Mouse (Mus musculus) heart, embryonic 16.5 days (tissue): ENCODE results near the gene Dad1. TPM values are rescaled to one million over a fixed set of nuclear protein-coding genes. Genes with fewer than 3 reads are reported as not detected.
A peak's percentile ranks its signal among the peaks of the same experiment; 100 is the strongest.

Source experiments
- ATAC-seq: fragments of 200-750 bp; cut with Nextera tagmentation; replicated peaks from 2 replicates; pipeline ENCODE4 v1.8.0; 2017; ENCODE audit warnings: moderate number of reproducible peaks; ENCODE audit not compliant: insufficient read depth, low FRiP score; ENCODE audit errors: extremely low read depth
- H3K27ac ChIP-seq: fragments of 300-500 bp; sonication (generic); 2 replicates; pipeline ENCODE4 v1.5.1; 2014; ENCODE audit warnings: mild to moderate bottlenecking, low read length, control low read depth, moderate library complexity
- H3K27me3 ChIP-seq: fragments of 300-500 bp; sonication (generic); 2 replicates; pipeline ENCODE4 v1.6.1; 2014; ENCODE audit warnings: low read length, mixed read lengths; ENCODE audit not compliant: control insufficient read depth, insufficient read depth
- H3K36me3 ChIP-seq: fragments of 300-500 bp; sonication (generic); 2 replicates; pipeline ENCODE4 v1.6.1; 2014; ENCODE audit not compliant: control insufficient read depth, insufficient read depth
- H3K4me1 ChIP-seq: fragments of 300-500 bp; sonication (generic); 2 replicates; pipeline ENCODE4 v1.6.1; 2014; ENCODE audit warnings: low read length, mixed read lengths; ENCODE audit not compliant: control insufficient read depth, insufficient read depth
- H3K4me2 ChIP-seq: fragments of 300-500 bp; sonication (generic); 2 replicates; pipeline ENCODE4 v1.6.1; 2014; ENCODE audit warnings: low read depth, mild to moderate bottlenecking, control low read depth, low read length
- H3K4me3 ChIP-seq: fragments of 300-500 bp; sonication (generic); 2 replicates; pipeline ENCODE4 v1.5.1; 2014; ENCODE audit warnings: mild to moderate bottlenecking, control low read depth, low read length
- H3K9ac ChIP-seq: fragments of 300-500 bp; sonication (generic); 2 replicates; pipeline ENCODE4 v1.6.1; 2014; ENCODE audit warnings: low read length, control low read depth
- H3K9me3 ChIP-seq: fragments of 300-500 bp; sonication (generic); replicated peaks from 2 replicates; pipeline ENCODE4 v1.6.1; 2016; ENCODE audit warnings: low read length; ENCODE audit not compliant: control insufficient read depth
- WGBS: fragments of 180-500 bp; shearing (Covaris S2); extraction: QIAGEN DNeasy Blood & Tissue Kit; methylation state at CpG from one replicate; pipeline ENCODE4 v1.1.7; 2014; 5-methylcytosine and 5-hydroxymethylcytosine counted together
- polyA plus RNA-seq: library from polyadenylated mRNA; unstranded; fragments of >200 nt; fragmentation: Nextera tagmentation; extraction: Ambion mirVana; gene quantifications from 2 replicates; pipeline ENCODE4 v1.2.1, GENCODE M21; 2015

Gene Dad1
- polyA plus RNA-seq: 349 and 394 TPM in 2 replicates

DNA sequence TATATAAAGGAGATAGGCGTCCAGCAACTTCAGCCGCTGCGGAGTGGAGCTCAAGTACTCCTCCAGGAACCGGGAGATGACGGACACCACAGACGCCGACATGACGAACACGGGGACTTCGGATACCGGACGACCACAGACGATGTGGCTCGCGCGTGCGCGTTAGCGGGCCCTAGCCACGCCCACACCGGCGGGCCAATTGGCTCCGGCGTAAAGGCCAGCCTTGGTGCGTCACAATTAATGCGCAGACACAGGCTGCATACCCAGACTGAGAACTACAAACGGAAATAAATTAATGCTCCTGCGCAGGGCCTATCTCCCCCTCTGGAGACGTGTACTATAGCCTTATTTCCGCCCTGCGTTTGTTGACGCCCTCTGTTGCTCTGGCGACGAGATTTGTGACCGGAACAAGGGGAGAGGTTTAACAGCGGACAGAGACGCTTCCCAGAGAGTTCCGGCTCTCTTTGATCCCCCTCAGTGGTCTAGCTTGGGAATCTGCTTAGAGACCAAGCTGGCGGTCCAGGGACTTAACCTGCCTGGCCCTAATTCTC is at the start of gene Dad1, which contains the start of gene Abhd4:
Gene Dad1 (minus strand): TSS at position 364 of the 551 bp plus-strand sequence.
Gene Abhd4 (plus strand): TSS at position 448 of the 551 bp plus-strand sequence.
- under 1% methylated on average over 39 of the region's 39 CpGs for WGBS
- H3K27ac ChIP-seq: peak within 1 kb of the TSS; percentile 95
- H3K27me3 ChIP-seq: no peaks in the 10 kb centered on the region
- peak within 1 kb of the TSS; percentile 82 for H3K4me2 ChIP-seq
- ATAC-seq: peak; percentile 100
- H3K4me3 ChIP-seq: peak within 1 kb of the TSS; percentile 72
- H3K4me1 ChIP-seq: peaks cover 37% of the 10 kb centered on the region
- no peaks in the 10 kb centered on the region for H3K36me3 ChIP-seq
- H3K9me3 ChIP-seq: no peaks in the 10 kb centered on the region
- H3K9ac ChIP-seq: peak within 1 kb of the TSS; percentile 88

DNA sequence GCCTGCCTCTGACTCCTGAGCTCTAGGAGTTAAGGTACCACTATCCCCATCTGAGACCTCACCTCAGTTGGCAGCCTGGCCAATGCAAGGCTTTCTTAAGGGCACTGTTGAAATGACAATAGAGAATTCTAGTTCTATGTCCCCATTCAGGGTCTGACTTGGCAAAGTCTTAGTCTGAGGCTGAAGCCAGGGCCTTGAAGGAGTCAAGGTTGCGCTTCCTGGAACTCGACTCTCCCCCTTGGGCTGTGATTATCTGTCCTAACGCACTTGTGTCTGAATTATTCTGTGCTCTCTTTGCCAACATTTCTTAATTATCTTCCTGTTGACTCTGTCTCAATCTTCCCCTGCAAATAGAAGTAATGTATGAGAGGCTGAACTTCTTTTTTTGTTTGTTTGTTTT is 46.8 kb upstream of the Dad1 start:
- H3K36me3 ChIP-seq: no peaks in the 10 kb centered on the region
- no peak overlapping the region for H3K4me2 ChIP-seq
- no peaks in the 10 kb centered on the region for H3K27me3 ChIP-seq
- H3K4me1 ChIP-seq: no peaks in the 10 kb centered on the region
- no peak overlapping the region for H3K9ac ChIP-seq
- no peak overlapping the region for H3K4me3 ChIP-seq
- H3K27ac ChIP-seq: no peak overlapping the region
- WGBS: 86% methylated on average over 3 of the region's 3 CpGs
- ATAC-seq: no peak
- H3K9me3 ChIP-seq: peaks cover 3% of the 10 kb centered on the region

DNA sequence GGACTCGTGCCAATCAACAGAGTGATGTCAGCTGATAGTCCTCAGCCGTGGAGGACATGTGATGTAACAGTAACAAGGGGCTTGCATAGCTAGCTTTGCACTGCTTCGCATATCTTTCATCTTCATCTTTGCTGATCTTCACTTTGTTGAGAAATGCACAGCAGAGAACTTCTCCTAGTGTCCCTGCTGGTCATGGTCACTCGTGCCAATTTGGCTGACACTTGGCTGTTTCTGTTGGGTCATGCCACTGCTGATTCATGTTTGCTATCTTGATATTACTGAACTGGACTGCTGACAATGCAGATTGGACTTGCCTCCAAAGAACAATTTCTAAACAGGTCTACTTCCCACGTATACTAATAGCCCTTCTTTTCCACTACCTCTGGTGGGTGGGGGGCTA is 46.2 kb upstream of the Dad1 start:
- 69% methylated on average over 5 of the region's 5 CpGs for WGBS
- Histone ChIP-seq H3K4me1 (no peaks in the 10 kb centered on the region), H3K9ac (no peak overlapping the region), H3K27ac (no peak overlapping the region), H3K9me3 (peaks cover 3% of the 10 kb centered on the region), H3K36me3 (no peaks in the 10 kb centered on the region), H3K4me3 (no peak overlapping the region), H3K4me2 (no peak overlapping the region), H3K27me3 (no peaks in the 10 kb centered on the region)
- ATAC-seq: no peak

DNA sequence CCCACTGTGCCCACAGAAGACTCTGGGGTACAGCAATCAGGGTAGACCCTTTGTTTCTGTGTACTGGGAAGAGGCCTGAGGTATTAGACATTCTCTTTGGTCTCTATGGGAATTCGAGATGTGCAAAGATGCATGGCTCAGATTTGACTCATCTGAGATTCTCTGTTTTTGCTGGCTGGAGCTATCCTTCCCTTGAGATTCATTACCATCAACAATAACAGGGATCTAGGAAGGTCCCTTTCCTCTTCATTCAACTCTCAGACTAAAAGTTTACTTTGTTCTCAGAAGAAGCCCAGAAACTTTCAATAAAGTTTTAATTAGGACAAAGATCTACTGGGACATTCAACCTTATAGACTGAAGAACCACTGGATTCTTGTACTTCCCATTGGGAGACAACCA is 30.9 kb upstream of the Dad1 start, which contains the start of gene Olfr49:
Gene Olfr49 (minus strand): TSS at position 101 of the 400 bp plus-strand sequence.
- no peak for ATAC-seq
- H3K36me3 ChIP-seq: no peaks in the 10 kb centered on the region
- no peak within 1 kb of the TSS for H3K4me3 ChIP-seq
- no peaks in the 10 kb centered on the region for H3K4me1 ChIP-seq
- peaks cover 3% of the 10 kb centered on the region; the same call in 1 of the 2 replicates for H3K9me3 ChIP-seq
- no peak within 1 kb of the TSS for H3K4me2 ChIP-seq
- H3K27me3 ChIP-seq: peaks cover 2% of the 10 kb centered on the region; the same call in 1 of the 2 replicates
- H3K27ac ChIP-seq: no peak within 1 kb of the TSS
- 72% methylated on average over 1 of the region's 1 CpGs for WGBS
- H3K9ac ChIP-seq: no peak within 1 kb of the TSS

DNA sequence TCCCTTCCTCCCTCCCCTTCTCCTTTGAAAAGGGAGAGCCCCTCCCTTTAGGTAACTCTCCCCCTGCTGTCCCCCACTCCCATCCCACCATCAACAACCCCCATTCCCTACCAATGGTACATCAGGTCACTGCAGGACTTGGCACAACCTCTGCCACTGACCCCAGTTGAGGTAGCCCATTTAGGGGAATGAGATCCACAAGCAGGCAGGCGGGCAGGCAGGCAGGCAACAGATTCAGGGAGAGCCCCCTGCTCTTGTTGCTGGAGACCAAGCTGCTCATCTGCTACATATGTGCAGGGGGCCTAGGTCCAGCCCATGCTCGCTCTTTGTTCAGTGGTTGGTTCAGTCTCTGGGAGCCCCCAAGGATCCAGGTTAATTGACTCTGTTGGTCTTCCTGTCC is 22.5 kb upstream of the Dad1 start:
- H3K4me1 ChIP-seq: no peaks in the 10 kb centered on the region
- peaks cover 2% of the 10 kb centered on the region; the same call in 1 of the 2 replicates for H3K27me3 ChIP-seq
- no peak overlapping the region for H3K4me2 ChIP-seq
- 80% methylated on average over 2 of the region's 2 CpGs for WGBS
- no peak overlapping the region for H3K4me3 ChIP-seq
- H3K9me3 ChIP-seq: no peaks in the 10 kb centered on the region
- no peak overlapping the region for H3K9ac ChIP-seq
- H3K27ac ChIP-seq: no peak overlapping the region
- no peak for ATAC-seq
- H3K36me3 ChIP-seq: no peaks in the 10 kb centered on the region

DNA sequence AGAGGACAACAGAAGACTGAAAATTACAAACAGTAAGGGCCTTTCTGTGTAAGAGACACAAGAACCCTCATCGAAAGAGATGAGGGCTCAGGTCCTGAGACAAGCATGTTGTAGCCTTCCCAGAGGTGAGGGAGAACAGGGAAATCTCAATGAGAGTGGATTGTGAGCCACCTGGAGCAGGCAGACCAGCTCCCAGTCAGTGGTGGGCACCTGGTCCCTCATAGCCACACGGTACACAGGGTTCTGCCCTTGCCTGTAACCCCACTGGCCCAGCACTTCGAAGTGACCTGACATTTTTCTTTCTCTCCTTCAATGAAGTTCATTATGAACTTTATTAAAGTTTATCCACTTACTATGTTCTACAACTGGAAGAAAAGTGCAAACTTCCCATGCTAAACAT is 18.8 kb upstream of the Dad1 start:
- no peak for ATAC-seq
- Histone ChIP-seq H3K4me2 (no peak overlapping the region), H3K9ac (no peak overlapping the region), H3K27me3 (no peaks in the 10 kb centered on the region), H3K9me3 (no peaks in the 10 kb centered on the region), H3K27ac (no peak overlapping the region), H3K4me3 (no peak overlapping the region), H3K36me3 (peaks cover 10% of the 10 kb centered on the region), H3K4me1 (no peaks in the 10 kb centered on the region)
- 80% methylated on average over 3 of the region's 3 CpGs for WGBS

DNA sequence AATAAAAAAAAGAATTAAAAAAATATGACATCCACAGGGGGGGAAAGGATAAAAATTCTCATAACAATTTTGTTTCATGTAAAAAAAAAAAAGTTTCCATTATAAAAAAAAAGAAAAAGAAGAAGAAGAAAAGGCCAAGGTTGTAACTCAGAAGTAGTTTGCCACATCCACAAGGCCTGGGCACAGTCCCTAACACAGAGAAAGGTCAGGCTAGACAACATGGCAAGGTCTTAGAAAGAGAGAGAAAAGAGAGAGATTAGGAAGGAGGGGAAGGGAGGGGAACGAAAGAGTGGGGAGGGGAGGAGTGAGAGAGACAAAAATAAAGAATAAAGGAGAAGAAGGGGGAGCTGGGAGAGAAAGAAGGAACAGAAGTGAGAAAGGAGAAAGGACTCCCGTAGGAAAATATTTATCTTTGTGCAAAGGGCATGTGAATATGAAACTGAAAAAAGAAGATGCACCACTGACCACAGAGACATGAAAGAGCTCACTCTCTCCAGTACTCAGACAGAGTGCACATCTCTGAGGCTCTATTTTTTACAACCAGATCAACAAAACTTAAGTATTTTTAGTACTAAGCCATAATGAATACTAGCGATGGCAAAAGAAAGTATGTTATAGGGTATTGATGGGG is 18.2 kb upstream of the Dad1 start:
- ATAC-seq: no peak
- no peak overlapping the region for H3K4me3 ChIP-seq
- 79% methylated on average over 3 of the region's 3 CpGs for WGBS

DNA sequence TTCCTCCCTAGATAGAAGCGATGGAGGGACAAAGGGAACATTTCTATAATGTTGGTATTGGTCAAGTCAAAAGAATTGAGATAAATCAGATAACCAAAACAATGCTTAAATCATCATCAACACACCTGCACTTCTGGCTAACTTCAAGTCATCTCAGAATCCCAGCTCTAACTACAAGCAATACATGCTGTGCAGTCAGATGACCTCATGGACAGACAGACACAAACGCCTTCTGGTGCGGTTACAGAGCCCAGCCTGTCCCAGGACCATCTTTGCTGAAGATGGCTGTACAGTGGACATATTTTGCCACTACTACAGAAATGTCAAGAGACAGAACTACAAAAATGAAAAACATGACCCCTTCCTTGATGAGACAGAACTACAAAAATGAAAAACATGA is 16.5 kb upstream of the Dad1 start:
- H3K27me3 ChIP-seq: no peaks in the 10 kb centered on the region
- no peak for ATAC-seq
- H3K4me2 ChIP-seq: no peak overlapping the region
- no peaks in the 10 kb centered on the region for H3K4me1 ChIP-seq
- H3K9me3 ChIP-seq: no peaks in the 10 kb centered on the region
- H3K36me3 ChIP-seq: peaks cover 20% of the 10 kb centered on the region
- H3K27ac ChIP-seq: no peak overlapping the region
- no peak overlapping the region for H3K4me3 ChIP-seq
- 83% methylated on average over 3 of the region's 3 CpGs for WGBS
- no peak overlapping the region for H3K9ac ChIP-seq

More for the DNA sequence above, 18.2 kb upstream of the Dad1 start:
- no peaks in the 10 kb centered on the region for H3K4me1 ChIP-seq
- no peaks in the 10 kb centered on the region for H3K27me3 ChIP-seq
- no peak overlapping the region for H3K9ac ChIP-seq
- H3K36me3 ChIP-seq: peaks cover 16% of the 10 kb centered on the region
- H3K27ac ChIP-seq: no peak overlapping the region
- no peaks in the 10 kb centered on the region for H3K9me3 ChIP-seq
- H3K4me2 ChIP-seq: no peak overlapping the region

DNA sequence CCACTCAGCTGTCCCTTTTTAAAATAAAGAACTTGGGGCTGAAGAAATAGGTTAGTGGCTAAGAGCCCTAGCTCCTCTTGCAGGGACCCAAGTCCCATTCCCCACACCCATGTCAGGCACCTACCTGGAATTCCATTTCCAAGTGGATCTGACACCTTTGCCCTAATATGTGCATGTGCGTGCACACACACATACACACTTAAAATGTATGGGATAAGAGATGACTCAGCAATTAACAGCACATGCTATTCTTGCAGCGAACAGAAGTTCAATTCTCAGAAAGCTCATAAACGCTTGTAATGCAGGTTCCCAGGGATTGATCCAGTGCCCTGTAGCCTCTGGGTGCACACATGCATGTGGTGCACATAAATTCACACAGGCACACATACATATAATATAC is 15.7 kb upstream of the Dad1 start:
- Histone ChIP-seq H3K4me1 (peaks cover 1% of the 10 kb centered on the region), H3K27me3 (no peaks in the 10 kb centered on the region), H3K9me3 (no peaks in the 10 kb centered on the region), H3K27ac (no peak overlapping the region), H3K4me2 (no peak overlapping the region), H3K36me3 (peaks cover 21% of the 10 kb centered on the region), H3K4me3 (no peak overlapping the region), H3K9ac (no peak overlapping the region)
- WGBS: 99% methylated on average over 3 of the region's 3 CpGs
- no peak for ATAC-seq
